Mouse (Mus musculus): ENCODE measurements around the gene Pfas. TPM values are rescaled to one million over a fixed set of nuclear protein-coding genes. Genes with fewer than 3 reads are reported as not detected.
"Not testable (repeated sequence)": the region's sequence is repeated elsewhere in the genome, so short reads cannot be mapped to it uniquely, and the experiment has no call there.

Pfas gene
- total RNA-seq, 2 experiments from 2014 or later: 17.3 to 18.9 TPM

- DNase-seq (ENCODE audit: low spot score in 2 of 2): no peak
- intact Hi-C loops (cut with DNase I): no loop called here
These were observed 32.7 kb downstream of the Pfas start for GRCm38 (mm10) chr11:68975601-68976000.

- intact Hi-C loops (cut with DNase I): no loop called here
- no peak for DNase-seq (ENCODE audit: low spot score in 2 of 2)
These were observed 33.2 kb downstream of the Pfas start, which contains the start of gene Rangrf for GRCm38 (mm10) chr11:68975085-68975484. Gene Rangrf, minus strand, starts transcription at chr11:68975185.

GRCm38 (mm10) chr11:68974059-68974450, 34.2 kb downstream of the Pfas start:
- no peak for DNase-seq (ENCODE audit: low spot score in 2 of 2)
- intact Hi-C loops (cut with DNase I): no loop called here

- DNase-seq (ENCODE audit: low spot score in 2 of 2): peak; percentile 71 to 82
- intact Hi-C loops (cut with DNase I): not testable (repeated sequence)
These were observed 34.8 kb downstream of the Pfas start for GRCm38 (mm10) chr11:68973250-68974058.

- intact Hi-C loops (cut with DNase I): no loop called here
- no peak for DNase-seq (ENCODE audit: low spot score in 2 of 2)
These were observed 38.0 kb downstream of the Pfas start for GRCm38 (mm10) chr11:68970232-68970631.

GRCm38 (mm10) chr11:68968752-68969151, 39.5 kb downstream of the Pfas start:
- intact Hi-C loops (cut with DNase I): loop anchor here (5.0 kb wide), 1 partner anchor 66 kb away; the partner anchor contains the start of gene Rpl26
- DNase-seq (ENCODE audit: low spot score in 2 of 2): no peak

- intact Hi-C loops (cut with DNase I): loop anchor here (5.0 kb wide), 1 partner anchor 65 kb away; the partner anchor contains the start of gene Rpl26
- peak; percentile 93 to 97 for DNase-seq (ENCODE audit: low spot score in 2 of 2)
These were observed 40.6 kb downstream of the Pfas start, which contains the start of gene Slc25a35 for GRCm38 (mm10) chr11:68967337-68968282. Gene Slc25a35, plus strand, starts transcription at chr11:68968131.

GRCm38 (mm10) chr11:68966554-68966953, 41.7 kb downstream of the Pfas start:
- intact Hi-C loops (cut with DNase I): loop anchor here (5.0 kb wide), 1 partner anchor 64 kb away; the partner anchor contains the start of gene Rpl26
- DNase-seq (ENCODE audit: low spot score in 2 of 2): no peak

- DNase-seq (ENCODE audit: low spot score in 2 of 2): peak in 1 of 2 experiments; percentile 67
- intact Hi-C loops (cut with DNase I): loop anchor here (5.0 kb wide), 1 partner anchor 64 kb away; the partner anchor contains the start of gene Rpl26
These were observed 42.4 kb downstream of the Pfas start for GRCm38 (mm10) chr11:68965845-68966244.

GRCm38 (mm10) chr11:68965050-68965449, 43.2 kb downstream of the Pfas start:
- intact Hi-C loops (cut with DNase I): loop anchor here (5.0 kb wide), 1 partner anchor 63 kb away; the partner anchor contains the start of gene Rpl26

GRCm38 (mm10) chr11:68963405-68963804, 44.9 kb downstream of the Pfas start:
- intact Hi-C loops (cut with DNase I): no loop called here

More at GRCm38 (mm10) chr11:68965050-68965449, 43.2 kb downstream of the Pfas start:
- DNase-seq (ENCODE audit: low spot score in 2 of 2): no peak

GRCm38 (mm10) chr11:68962159-68962558, 46.1 kb downstream of the Pfas start:
- DNase-seq (ENCODE audit: low spot score in 2 of 2); intact Hi-C loops (cut with DNase I): not testable (repeated sequence)

More at GRCm38 (mm10) chr11:68963405-68963804, 44.9 kb downstream of the Pfas start:
- DNase-seq (ENCODE audit: low spot score in 2 of 2): no peak

GRCm38 (mm10) chr11:68961596-68961995, 46.7 kb downstream of the Pfas start:
- DNase-seq (ENCODE audit: low spot score in 2 of 2): no peak
- intact Hi-C loops (cut with DNase I): no loop called here

- intact Hi-C loops (cut with DNase I): no loop called here
- no peak for DNase-seq (ENCODE audit: low spot score in 2 of 2)
These were observed 50.3 kb downstream of the Pfas start for GRCm38 (mm10) chr11:68957971-68958370.

- no peak for DNase-seq (ENCODE audit: low spot score in 2 of 2)
- intact Hi-C loops (cut with DNase I): no loop called here
These were observed 51.0 kb downstream of the Pfas start, which contains the start of gene Arhgef15 for GRCm38 (mm10) chr11:68957308-68957707. Gene Arhgef15, minus strand, starts transcription at chr11:68957480.

GRCm38 (mm10) chr11:68956697-68957096, 51.6 kb downstream of the Pfas start:
- DNase-seq (ENCODE audit: low spot score in 2 of 2): no peak
- intact Hi-C loops (cut with DNase I): no loop called here

- no peak for DNase-seq (ENCODE audit: low spot score in 2 of 2)
- intact Hi-C loops (cut with DNase I): no loop called here
These were observed 52.2 kb downstream of the Pfas start for GRCm38 (mm10) chr11:68956107-68956506.

- intact Hi-C loops (cut with DNase I): no loop called here
These were observed 52.8 kb downstream of the Pfas start for GRCm38 (mm10) chr11:68955473-68955872.

GRCm38 (mm10) chr11:68954408-68954807, 53.9 kb downstream of the Pfas start:
- intact Hi-C loops (cut with DNase I): loop anchor here (5.0 kb wide), 1 partner anchor 42 kb away; no protein-coding TSS in a partner anchor
- DNase-seq (ENCODE audit: low spot score in 2 of 2): no peak

More at GRCm38 (mm10) chr11:68955473-68955872, 52.8 kb downstream of the Pfas start:
- no peak for DNase-seq (ENCODE audit: low spot score in 2 of 2)
